Mouse (Mus musculus) lung, postnatal 10 days (tissue): ENCODE results near the gene Vamp8.
A peak's percentile ranks its signal among the peaks of the same experiment; 100 is the strongest.

Source experiments
- DNase-seq: peaks from one replicate; pipeline ENCODE4 v3.0.0; 2021

Gene Vamp8

GRCm38 (mm10) chr6:72389941-72390771, at the start of gene Vamp8:
Gene Vamp8, minus strand, starts transcription at chr6:72390703.
- peak; percentile 93 for DNase-seq

- DNase-seq, result peak; percentile 95
Observed at GRCm38 (mm10) chr6:72439355-72440185, 49.1 kb upstream of the Vamp8 start, which contains the start of gene Mat2a. Gene Mat2a, minus strand, starts transcription at chr6:72439558.

GRCm38 (mm10) chr6:72438862-72439354, 48.4 kb upstream of the Vamp8 start:
- peak; percentile 97 for DNase-seq

GRCm38 (mm10) chr6:72438226-72438625, 47.7 kb upstream of the Vamp8 start:
- no peak for DNase-seq

- DNase-seq, result no peak
Observed at GRCm38 (mm10) chr6:72432153-72432552, 41.6 kb upstream of the Vamp8 start.

- no peak for DNase-seq
Observed at GRCm38 (mm10) chr6:72430989-72431921, 40.8 kb upstream of the Vamp8 start.

- DNase-seq, result no peak
Observed at GRCm38 (mm10) chr6:72429061-72429842, 38.7 kb upstream of the Vamp8 start.

- DNase-seq, result peak; percentile 86
Observed at GRCm38 (mm10) chr6:72428036-72428435, 37.5 kb upstream of the Vamp8 start.

GRCm38 (mm10) chr6:72425646-72426045, 35.1 kb upstream of the Vamp8 start:
- DNase-seq, result no peak

GRCm38 (mm10) chr6:72420901-72421300, 30.4 kb upstream of the Vamp8 start:
- no peak for DNase-seq

- DNase-seq, result no peak
Observed at GRCm38 (mm10) chr6:72419806-72420205, 29.3 kb upstream of the Vamp8 start.

GRCm38 (mm10) chr6:72418279-72418678, 27.8 kb upstream of the Vamp8 start:
- DNase-seq, result no peak

- DNase-seq, result no peak
Observed at GRCm38 (mm10) chr6:72415964-72416772, 25.7 kb upstream of the Vamp8 start.

- no peak for DNase-seq
Observed at GRCm38 (mm10) chr6:72415181-72415580, 24.7 kb upstream of the Vamp8 start.

GRCm38 (mm10) chr6:72414076-72414756, 23.7 kb upstream of the Vamp8 start, which contains the start of gene Ggcx:
Gene Ggcx, plus strand, starts transcription at chr6:72414308.
- peak; percentile 98 for DNase-seq

- DNase-seq, result no peak
Observed at GRCm38 (mm10) chr6:72410518-72410917, 20.0 kb upstream of the Vamp8 start.

GRCm38 (mm10) chr6:72410003-72410402, 19.5 kb upstream of the Vamp8 start:
- no peak for DNase-seq

GRCm38 (mm10) chr6:72409567-72409966, 19.1 kb upstream of the Vamp8 start:
- DNase-seq, result peak; percentile 81

- peak; percentile 91 for DNase-seq
Observed at GRCm38 (mm10) chr6:72407119-72407518, 16.6 kb upstream of the Vamp8 start.

GRCm38 (mm10) chr6:72405356-72405755, 14.9 kb upstream of the Vamp8 start:
- no peak for DNase-seq
